Mouse (Mus musculus) liver, embryonic 14.5 days (tissue): ENCODE measurements around the gene Gm10282. TPM values are rescaled to one million over a fixed set of nuclear protein-coding genes. Genes with fewer than 3 reads are reported as not detected.

ENCODE experiments used
- ATAC-seq: fragments of 200-750 bp; cut with Nextera tagmentation; 2 replicates; pipeline ENCODE4 v1.8.0; 2017; ENCODE audit warnings: moderate number of reproducible peaks, mild to moderate bottlenecking, moderate library complexity; ENCODE audit not compliant: insufficient read depth
- DNase-seq, 3 experiments: peaks; one replicate each; pipeline ENCODE4 v3.0.0-alpha.2; 2012 to 2013; ENCODE audit warnings: low read depth in 3 of 3, low spot score in 3 of 3
- H3K27ac ChIP-seq: fragments of 300-500 bp; sonication (generic); 2 replicates; pipeline ENCODE4 v1.5.1; 2014; ENCODE audit warnings: moderate library complexity, mild to moderate bottlenecking, control low read depth, inconsistent platforms
- H3K27me3 ChIP-seq: fragments of 300-500 bp; sonication (generic); 2 replicates; pipeline ENCODE4 v1.6.1; 2014; ENCODE audit warnings: mild to moderate bottlenecking, low read length, moderate library complexity; ENCODE audit not compliant: control insufficient read depth, insufficient read depth
- H3K36me3 ChIP-seq: fragments of 300-500 bp; sonication (generic); replicated peaks from 2 replicates; pipeline ENCODE4 v1.6.1; 2014; ENCODE audit warnings: low read depth; ENCODE audit not compliant: control insufficient read depth, insufficient read depth
- H3K4me1 ChIP-seq, 2 experiments: fragments of 200-500 bp in 1 of 2; fragments of 300-500 bp in 1 of 2; sonication (generic) in 1 of 2; replicated peaks; 2 replicates each; pipeline ENCODE4 v1.6.1; 2012 to 2014; ENCODE audit warnings: antibody characterized with exemption in 1 of 2, inconsistent platforms in 1 of 2, low read length in 1 of 2; ENCODE audit not compliant: control insufficient read depth in 2 of 2, insufficient read depth in 2 of 2
- H3K4me2 ChIP-seq: fragments of 300-500 bp; sonication (generic); 2 replicates; pipeline ENCODE4 v1.6.1; 2014; ENCODE audit warnings: low read depth, mild to moderate bottlenecking, control low read depth, moderate library complexity
- H3K4me3 ChIP-seq, 2 experiments: fragments of 200-500 bp in 1 of 2; fragments of 300-500 bp in 1 of 2; sonication (generic) in 1 of 2; 2 replicates each; pipeline ENCODE4 v1.5.1; 2012 to 2014; ENCODE audit warnings: low read depth in 2 of 2, low read length in 2 of 2, mild to moderate bottlenecking in 2 of 2, control low read depth in 1 of 2, inconsistent platforms in 1 of 2, moderate library complexity in 1 of 2; ENCODE audit not compliant: insufficient read depth in 1 of 2
- H3K9ac ChIP-seq: fragments of 300-500 bp; sonication (generic); replicated peaks from 2 replicates; pipeline ENCODE4 v1.6.1; 2014; ENCODE audit warnings: mild to moderate bottlenecking, control low read depth, moderate library complexity
- H3K9me3 ChIP-seq: fragments of 300-500 bp; sonication (generic); 2 replicates; pipeline ENCODE4 v1.6.1; 2016; ENCODE audit warnings: low read length, mixed read lengths; ENCODE audit not compliant: control insufficient read depth
- CTCF ChIP-seq: IDR thresholded peaks from 2 replicates; pipeline ENCODE4 v1.5.1; 2016; ENCODE audit warnings: antibody characterized with exemption, low read depth, control low read depth
- EP300 ChIP-seq: IDR thresholded peaks from 2 replicates; pipeline ENCODE4 v1.6.1; 2016; ENCODE audit warnings: antibody characterized with exemption, low read depth
- WGBS: fragments of 180-500 bp; shearing (Covaris S2); extraction: QIAGEN DNeasy Blood & Tissue Kit; methylation state at CpG from one replicate; pipeline ENCODE4 v1.1.7; 2014; ENCODE audit not compliant: insufficient replicate concordance; 5-methylcytosine and 5-hydroxymethylcytosine counted together
- polyA plus RNA-seq, 2 experiments: library from polyadenylated mRNA; depleted of rRNA in 1 of 2; stranded (reverse) in 1 of 2; unstranded in 1 of 2; fragments of >200 nt; fragmentation: Nextera tagmentation in 1 of 2; extraction: Ambion mirVana in 1 of 2; gene quantifications; 2 replicates each; pipeline versions ENCODE4 v1.2.1 to v1.2.3; 2012 to 2014

The Gm10282 gene
- polyA plus RNA-seq, 2 experiments = 7.3 to 7.4 TPM

DNA sequence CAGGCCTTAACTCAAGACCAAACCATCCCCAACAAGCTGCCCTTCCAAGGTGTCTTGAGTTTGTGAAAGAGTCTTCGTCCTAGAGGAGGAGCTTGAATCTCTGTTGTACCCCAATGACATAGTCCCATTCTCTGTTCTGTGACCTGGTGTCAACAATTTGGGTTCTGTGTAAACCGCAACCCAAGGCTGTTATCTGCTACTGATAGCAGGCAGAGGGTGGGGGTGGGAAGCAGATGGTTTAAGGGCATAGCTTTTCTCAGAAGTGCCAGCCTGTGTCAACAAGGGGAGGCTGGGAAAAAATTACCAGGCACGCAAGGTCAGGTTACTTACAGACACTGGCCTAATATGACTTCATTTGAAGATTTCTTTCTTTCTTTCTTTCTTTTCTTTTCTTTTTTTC, 27.8 kb downstream of the Gm10282 start:
- H3K27me3 ChIP-seq = no peaks in the 10 kb centered on the region
- H3K4me2 ChIP-seq = no peak overlapping the region
- no peaks in the 10 kb centered on the region for H3K9me3 ChIP-seq
- no peaks in the 10 kb centered on the region for H3K36me3 ChIP-seq
- H3K4me3 ChIP-seq = no peak overlapping the region
- H3K27ac ChIP-seq = no peak overlapping the region
- peak; percentile 53 for TF ChIP-seq EP300
- no peak for TF ChIP-seq CTCF
- whole genome bisulfite sequencing = 7% methylated on average over 3 of the region's 3 CpGs
- no peak overlapping the region for H3K9ac ChIP-seq
- DNase-seq = peak in 1 of 3 experiments; percentile 35
- peaks cover 0 to 7% of the 10 kb centered on the region in 2 experiments; a peak in 3 of 4 replicates for H3K4me1 ChIP-seq
- peak; percentile 64; the same call in 1 of the 2 replicates for ATAC-seq

DNA sequence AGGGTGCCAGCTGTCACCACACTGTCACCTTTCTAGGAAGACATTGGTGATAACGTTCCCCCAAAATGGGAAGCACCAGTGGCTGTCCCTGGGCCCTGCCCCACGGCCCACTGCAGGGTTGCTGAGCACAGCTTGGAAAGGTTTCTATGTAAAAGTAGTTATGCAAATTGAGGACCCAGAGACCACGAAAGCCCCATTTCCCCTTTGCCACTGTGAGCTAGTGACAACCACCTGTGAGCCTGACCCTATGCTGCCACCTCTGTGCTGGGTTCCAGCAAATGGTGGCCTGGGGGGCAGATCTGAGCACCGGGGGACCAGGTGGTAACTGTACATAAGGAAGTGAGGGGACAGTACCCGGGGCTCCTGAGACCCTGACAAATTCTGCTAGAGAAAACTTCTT, 31.3 kb downstream of the Gm10282 start:
- TF ChIP-seq CTCF (no peak), EP300 (no peak)
- H3K4me3 ChIP-seq = no peak overlapping the region
- H3K27me3 ChIP-seq = no peaks in the 10 kb centered on the region
- no peaks in the 10 kb centered on the region for H3K36me3 ChIP-seq
- peaks cover 0 to 20% of the 10 kb centered on the region in 2 experiments; a peak in 3 of 4 replicates for H3K4me1 ChIP-seq
- no peak overlapping the region for H3K27ac ChIP-seq
- H3K4me2 ChIP-seq = no peak overlapping the region
- H3K9ac ChIP-seq = no peak overlapping the region
- DNase-seq (no peak), ATAC-seq (no peak)
- H3K9me3 ChIP-seq = no peaks in the 10 kb centered on the region
- WGBS = 30% methylated on average over 5 of the region's 5 CpGs

DNA sequence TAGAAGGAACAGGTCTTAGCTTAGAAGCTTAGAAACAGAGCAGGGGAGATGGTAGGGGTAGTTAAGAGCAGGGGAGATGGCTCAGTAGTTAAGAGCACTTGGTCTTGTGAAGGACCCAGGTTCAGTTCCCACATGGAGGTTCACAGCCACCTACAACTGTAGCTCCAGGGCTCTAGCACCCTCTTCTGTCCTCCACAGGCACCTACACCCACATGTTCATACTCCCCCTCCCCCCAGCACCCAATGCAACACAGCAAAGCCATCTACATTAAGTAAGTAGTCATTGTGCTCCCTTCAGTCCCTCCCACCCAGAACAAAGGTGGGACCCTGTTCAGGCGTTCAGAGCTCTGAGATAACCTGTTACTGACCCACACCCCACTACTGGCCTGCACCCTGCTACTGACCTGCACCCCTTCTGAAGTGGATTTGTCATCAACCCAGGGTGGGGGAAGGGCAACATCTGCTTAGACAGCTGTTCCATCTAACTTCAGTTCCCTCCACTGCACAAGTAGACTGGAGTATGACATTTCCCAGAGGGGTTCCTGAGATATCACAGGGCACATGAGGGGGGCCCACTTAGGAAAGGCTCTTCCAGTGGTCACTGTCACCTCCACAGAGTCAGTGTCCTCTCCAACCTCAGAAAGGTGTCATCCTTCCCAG, 31.8 kb downstream of the Gm10282 start:
- Histone ChIP-seq H3K9ac (no peak overlapping the region), H3K4me3 (no peak overlapping the region), H3K4me1 (peaks cover 0 to 25% of the 10 kb centered on the region in 2 experiments; a peak in 3 of 4 replicates), H3K9me3 (no peaks in the 10 kb centered on the region), H3K27ac (no peak overlapping the region), H3K27me3 (no peaks in the 10 kb centered on the region), H3K4me2 (no peak overlapping the region), H3K36me3 (no peaks in the 10 kb centered on the region)
- ATAC-seq = no peak
- WGBS = 47% methylated on average over 1 of the region's 1 CpGs
- no peak for DNase-seq
- no peak for TF ChIP-seq EP300
- 0 out of 2 replicates have a peak, but pooled peaks have one; percentile 24 for TF ChIP-seq CTCF

DNA sequence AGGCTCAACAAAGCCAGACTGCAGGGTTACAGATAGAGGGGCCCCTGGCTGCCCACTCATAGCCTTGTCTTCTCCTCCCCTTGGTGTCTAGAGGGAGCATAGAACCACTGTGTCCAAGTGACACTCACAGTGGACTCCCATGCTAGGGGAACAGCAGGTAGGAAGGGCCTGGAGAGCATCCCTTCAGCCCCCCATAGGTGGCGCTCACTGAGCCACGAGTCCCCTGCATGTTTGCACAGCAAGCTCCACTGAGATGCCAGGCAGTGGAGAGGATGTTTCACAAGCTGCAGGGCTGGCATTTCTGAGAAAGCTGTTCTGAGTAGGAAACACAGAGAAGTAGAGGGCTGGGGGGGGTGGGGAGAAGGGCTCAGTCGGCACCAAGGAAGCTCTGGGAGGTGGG, 32.7 kb downstream of the Gm10282 start:
- H3K27ac ChIP-seq = no peak overlapping the region
- 12% methylated on average over 3 of the region's 3 CpGs for WGBS
- peaks cover 0 to 25% of the 10 kb centered on the region in 2 experiments; a peak in 3 of 4 replicates for H3K4me1 ChIP-seq
- H3K36me3 ChIP-seq = no peaks in the 10 kb centered on the region
- ATAC-seq (no peak), DNase-seq (peak in 2 of 3 experiments; percentile 30 to 32)
- no peaks in the 10 kb centered on the region for H3K27me3 ChIP-seq
- H3K9ac ChIP-seq = no peak overlapping the region
- no peaks in the 10 kb centered on the region for H3K9me3 ChIP-seq
- no peak overlapping the region for H3K4me3 ChIP-seq
- H3K4me2 ChIP-seq = no peak overlapping the region
- TF ChIP-seq CTCF (peak; percentile 82), EP300 (no peak)

DNA sequence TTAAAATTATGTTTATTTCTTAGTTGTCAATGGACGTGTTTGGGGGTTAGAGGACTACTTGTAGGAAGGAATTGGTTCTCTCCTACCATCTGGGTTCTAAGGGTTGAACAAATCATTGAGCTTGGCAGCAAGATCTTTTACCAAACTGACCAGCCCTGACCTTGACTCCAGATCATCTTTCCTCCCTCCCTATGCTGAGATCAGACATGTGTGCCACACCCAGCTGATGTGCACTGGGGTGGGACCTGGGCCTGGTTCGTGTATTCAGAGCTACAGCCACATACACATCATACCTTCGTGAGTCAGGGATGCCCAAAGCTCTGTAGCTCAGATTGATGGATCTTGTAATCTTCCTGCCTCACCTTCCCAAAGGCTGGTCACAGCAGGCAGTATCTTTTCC, 33.4 kb downstream of the Gm10282 start:
- DNase-seq = no peak
- Histone ChIP-seq H3K9me3 (no peaks in the 10 kb centered on the region), H3K27ac (no peak overlapping the region), H3K4me3 (no peak overlapping the region), H3K4me2 (no peak overlapping the region), H3K4me1 (peaks cover 0 to 21% of the 10 kb centered on the region in 2 experiments; a peak in 2 of 4 replicates), H3K36me3 (no peaks in the 10 kb centered on the region), H3K27me3 (no peaks in the 10 kb centered on the region), H3K9ac (no peak overlapping the region)
- TF ChIP-seq EP300 = no peak
- TF ChIP-seq CTCF = no peak
- no peak for ATAC-seq
- WGBS = 41% methylated on average over 3 of the region's 3 CpGs
